Mouse (Mus musculus): Measurements from ENCODE around the gene Apex2.

- no peak for TF ChIP-seq GATA1 (IDR thresholded peaks at IDR 0.05; ENCODE audit: borderline replicate concordance, low read length)
- TF ChIP-seq FLI1 (IDR thresholded peaks at IDR 0.05; ENCODE audit: low read length): no peak
Measured at GRCm38 (mm10) chrX:150516015-150516414, 73.7 kb downstream of the Apex2 start.

Data from megakaryocyte, embryonic 14.5 days (primary cell).